Mouse (Mus musculus) CD4-positive helper T cell, adult 2 months (primary cell): ENCODE measurements around the gene Fgfr2.
"Not testable (repeated sequence)": the region's sequence is repeated elsewhere in the genome, so short reads cannot be mapped to it uniquely, and the experiment has no call there.

Experiments
- DNase-seq: peaks from one replicate; pipeline ENCODE4 v3.0.0-alpha.2; 2012; ENCODE audit warnings: low read depth, missing footprints, low spot score

The Fgfr2 gene

GRCm38 (mm10) chr7:132540597-132540996 is 582.6 kb downstream of the Fgfr2 start:
- no peak for DNase-seq

GRCm38 (mm10) chr7:132529206-132529605 is 593.9 kb downstream of the Fgfr2 start:
- DNase-seq, result no peak

- no peak for DNase-seq
These were observed 609.6 kb downstream of the Fgfr2 start for GRCm38 (mm10) chr7:132513419-132513982.

GRCm38 (mm10) chr7:132509110-132509509 is 614.0 kb downstream of the Fgfr2 start:
- no peak for DNase-seq

- no peak for DNase-seq
These were observed 615.8 kb downstream of the Fgfr2 start for GRCm38 (mm10) chr7:132507361-132507760.

GRCm38 (mm10) chr7:132506226-132506625 is 616.9 kb downstream of the Fgfr2 start:
- no peak for DNase-seq

GRCm38 (mm10) chr7:132502445-132502844 is 620.7 kb downstream of the Fgfr2 start:
- not testable (repeated sequence) for DNase-seq

- DNase-seq, result no peak
These were observed 626.0 kb downstream of the Fgfr2 start for GRCm38 (mm10) chr7:132497142-132497541.

GRCm38 (mm10) chr7:132494263-132494662 is 628.9 kb downstream of the Fgfr2 start:
- no peak for DNase-seq

- no peak for DNase-seq
These were observed 629.5 kb downstream of the Fgfr2 start for GRCm38 (mm10) chr7:132493632-132494031.

- DNase-seq, result no peak
These were observed 631.2 kb downstream of the Fgfr2 start for GRCm38 (mm10) chr7:132491902-132492301.

GRCm38 (mm10) chr7:132487361-132487760 is 635.8 kb downstream of the Fgfr2 start:
- DNase-seq, result no peak

GRCm38 (mm10) chr7:132486403-132487178 is 636.6 kb downstream of the Fgfr2 start:
- DNase-seq, result no peak

GRCm38 (mm10) chr7:132484424-132484823 is 638.7 kb downstream of the Fgfr2 start:
- peak; percentile 13 for DNase-seq

- no peak for DNase-seq
These were observed 642.3 kb downstream of the Fgfr2 start for GRCm38 (mm10) chr7:132480696-132481306.

GRCm38 (mm10) chr7:132478295-132478809 is 644.8 kb downstream of the Fgfr2 start:
- DNase-seq, result no peak

- DNase-seq, result no peak
These were observed 645.4 kb downstream of the Fgfr2 start for GRCm38 (mm10) chr7:132477753-132478152.

- DNase-seq, result no peak
These were observed 646.7 kb downstream of the Fgfr2 start for GRCm38 (mm10) chr7:132476491-132476890.

GRCm38 (mm10) chr7:132475069-132475468 is 648.1 kb downstream of the Fgfr2 start:
- DNase-seq, result peak; percentile 48

GRCm38 (mm10) chr7:132471327-132471726 is 651.8 kb downstream of the Fgfr2 start:
- peak; percentile 15 for DNase-seq

- no peak for DNase-seq
These were observed 654.8 kb downstream of the Fgfr2 start for GRCm38 (mm10) chr7:132468391-132468790.

GRCm38 (mm10) chr7:132465897-132466296 is 657.3 kb downstream of the Fgfr2 start:
- DNase-seq, result no peak

- DNase-seq, result no peak
These were observed 658.3 kb downstream of the Fgfr2 start for GRCm38 (mm10) chr7:132464894-132465293.
